Mouse (Mus musculus) CH12.LX (cell line): ENCODE results near the gene LTO1. TPM values are rescaled to one million over a fixed set of nuclear protein-coding genes. Genes with fewer than 3 reads are reported as not detected.

ENCODE experiments used
- DNase-seq: peaks from one replicate; pipeline ENCODE4 v3.0.0-alpha.2; 2013; ENCODE audit errors: extremely low read depth
- H3K27ac ChIP-seq: 2 replicates; pipeline ENCODE4 v1.5.1; 2012; ENCODE audit warnings: low read depth, mild to moderate bottlenecking, control low read depth, moderate library complexity; ENCODE audit not compliant: insufficient read depth
- H3K27me3 ChIP-seq: replicated peaks from 2 replicates; pipeline ENCODE3; 2012; ENCODE audit warnings: inconsistent platforms
- H3K36me3 ChIP-seq, 2 experiments: replicated peaks in 1 of 2; 2 replicates each; pipeline versions ENCODE3 to v1.6.1; 2012; ENCODE audit warnings: inconsistent platforms in 1 of 2, low read length in 1 of 2, mild to moderate bottlenecking in 1 of 2, mixed read lengths in 1 of 2, moderate library complexity in 1 of 2; ENCODE audit not compliant: control insufficient read depth in 1 of 2, insufficient read depth in 1 of 2
- H3K4me1 ChIP-seq, 2 experiments: 2 replicates each; pipeline ENCODE4 v1.6.1; 2012; ENCODE audit warnings: inconsistent platforms in 1 of 2, moderate library complexity in 1 of 2; ENCODE audit not compliant: insufficient read depth in 2 of 2, control insufficient read depth in 1 of 2
- H3K4me2 ChIP-seq: 2 replicates; pipeline ENCODE4 v1.6.1; 2012; ENCODE audit warnings: low read depth, mild to moderate bottlenecking, control low read depth; ENCODE audit not compliant: poor library complexity, insufficient read depth, severe bottlenecking
- H3K4me3 ChIP-seq, 3 experiments: fragments of 150-350 bp in 1 of 3; sonication (generic) in 1 of 3; replicated peaks in 1 of 3; 2 replicates each; pipeline versions ENCODE3 to v1.5.1; 2011 to 2012; ENCODE audit warnings: low read depth in 2 of 3, low read length in 2 of 3, mild to moderate bottlenecking in 2 of 3, moderate library complexity in 2 of 3, control low read depth in 1 of 3, improper control_type of control experiment in 1 of 3, inconsistent platforms in 1 of 3, mixed read lengths in 1 of 3; ENCODE audit not compliant: poor library complexity in 1 of 3
- H3K79me2 ChIP-seq: replicated peaks from 2 replicates; pipeline ENCODE4 v1.6.1; 2012; ENCODE audit warnings: mild to moderate bottlenecking, moderate library complexity; ENCODE audit not compliant: control insufficient read depth, poor library complexity, insufficient read depth, severe bottlenecking; ENCODE audit errors: extremely low read depth
- H3K9ac ChIP-seq: 2 replicates; pipeline ENCODE4 v1.6.1; 2012; ENCODE audit warnings: low read depth, mild to moderate bottlenecking, control low read depth, moderate library complexity; ENCODE audit not compliant: insufficient read depth
- H3K9me3 ChIP-seq: replicated peaks from 2 replicates; pipeline ENCODE3; 2012; ENCODE audit warnings: low read length, inconsistent platforms, mixed read lengths
- CHD1 ChIP-seq: IDR thresholded peaks from 2 replicates; pipeline ENCODE4 v1.6.1; 2012; ENCODE audit warnings: low read depth, low read length, improper control_type of control experiment, inconsistent platforms
- CTCF ChIP-seq, 2 experiments: IDR thresholded peaks in 1 of 2; conservative IDR thresholded peaks in 1 of 2; 2 replicates each; pipeline ENCODE4 v1.5.1; 2011 to 2012; ENCODE audit warnings: low read depth in 2 of 2, low read length in 2 of 2, improper control_type of control experiment in 1 of 2, inconsistent platforms in 1 of 2, mild to moderate bottlenecking in 1 of 2, moderate library complexity in 1 of 2
- E2F4 ChIP-seq: IDR thresholded peaks from 2 replicates; pipeline ENCODE4 v1.6.1; 2011; ENCODE audit warnings: low read depth, low read length, improper control_type of control experiment; ENCODE audit not compliant: insufficient replicate concordance
- EP300 ChIP-seq: IDR thresholded peaks from 2 replicates; pipeline ENCODE4 v1.6.1; 2011; ENCODE audit warnings: low read length, improper control_type of control experiment
- ETS1 ChIP-seq: conservative IDR thresholded peaks from 2 replicates; pipeline ENCODE4 v1.6.1; 2012; ENCODE audit warnings: low read depth, mild to moderate bottlenecking, inconsistent platforms, low read length, improper control_type of control experiment, moderate library complexity
- HCFC1 ChIP-seq: IDR thresholded peaks from 2 replicates; pipeline ENCODE4 v1.6.1; 2012; ENCODE audit warnings: low read depth, mild to moderate bottlenecking, inconsistent platforms, low read length, improper control_type of control experiment
- IRF4 ChIP-seq: IDR thresholded peaks from 2 replicates; pipeline ENCODE4 v1.6.1; 2014; ENCODE audit warnings: low read depth, mild to moderate bottlenecking, inconsistent platforms, low read length, improper control_type of control experiment
- JUND ChIP-seq: conservative IDR thresholded peaks from 2 replicates; pipeline ENCODE4 v1.6.1; 2011; ENCODE audit warnings: low read depth, low read length, improper control_type of control experiment
- MAX ChIP-seq: IDR thresholded peaks from 2 replicates; pipeline ENCODE4 v1.6.1; 2011; ENCODE audit warnings: low read length, improper control_type of control experiment
- MEF2A ChIP-seq: IDR thresholded peaks from 2 replicates; pipeline ENCODE4 v1.6.1; 2014; ENCODE audit warnings: low read depth, mild to moderate bottlenecking, inconsistent platforms, low read length, improper control_type of control experiment, borderline replicate concordance
- NRF1 ChIP-seq: IDR thresholded peaks from 2 replicates; pipeline ENCODE4 v1.6.1; 2014; ENCODE audit warnings: low read depth, mild to moderate bottlenecking, inconsistent platforms, low read length, improper control_type of control experiment, moderate library complexity
- RAD21 ChIP-seq: IDR thresholded peaks from 2 replicates; pipeline ENCODE4 v1.6.1; 2011; ENCODE audit warnings: low read depth, mild to moderate bottlenecking, low read length, improper control_type of control experiment, moderate library complexity
- TBP ChIP-seq: conservative IDR thresholded peaks from 2 replicates; pipeline ENCODE4 v1.6.1; 2011; ENCODE audit warnings: low read depth, low read length, improper control_type of control experiment
- TCF12 ChIP-seq: IDR thresholded peaks from 2 replicates; pipeline ENCODE4 v1.6.1; 2014; ENCODE audit warnings: low read depth, mild to moderate bottlenecking, inconsistent platforms, low read length, improper control_type of control experiment
- USF2 ChIP-seq: conservative IDR thresholded peaks from 2 replicates; pipeline ENCODE4 v1.6.1; 2011; ENCODE audit warnings: low read depth, low read length, improper control_type of control experiment
- ZMIZ1 ChIP-seq: IDR thresholded peaks from 2 replicates; pipeline ENCODE4 v1.6.1; 2012; ENCODE audit warnings: low read depth, mild to moderate bottlenecking, inconsistent platforms, low read length, improper control_type of control experiment
- ZNF384 ChIP-seq: IDR thresholded peaks from 2 replicates; pipeline ENCODE4 v1.6.1; 2012; ENCODE audit warnings: low read depth, low read length, improper control_type of control experiment, inconsistent platforms
- dilution Hi-C: fragments of 300-500 bp; cut with MboI; formaldehyde crosslinking; loops from 2 replicates; pipeline ENCODE4 v1.14.3; 2020; ENCODE audit warnings: low sequenced_read_pairs; ENCODE audit not compliant: extremely low pct_unique_long_range_greater_than_20kb, extremely low pct_ligation_motif_present
- in situ Hi-C: fragments of 300-500 bp; cut with MboI; formaldehyde crosslinking; loops from 3 replicates; pipeline ENCODE4 v1.14.3; 2019; ENCODE audit warnings: low sequenced_read_pairs, low pct_ligation_motif_present, low pct_unique_long_range_greater_than_20kb, mixed read lengths
- polyA plus RNA-seq: library from polyadenylated mRNA; unstranded; fragments of >175 nt; gene quantifications from 2 replicates; pipeline ENCODE4 v1.2.1, GENCODE M21; 2012; ENCODE audit warnings: low read depth; ENCODE audit not compliant: insufficient read length
- total RNA-seq, 2 experiments: library from RNA; depleted of rRNA; stranded (reverse); fragments of 300-350 nt in 1 of 2; fragments of >200 nt in 1 of 2; gene quantifications; 2 replicates each; pipeline ENCODE4 v1.2.3; 2012 to 2014

Gene LTO1
- total and polyA plus RNA-seq, 3 experiments = 4.0 to 10.7 (median 8.5) TPM

GRCm38 (mm10) chr7:144938661-144939343 lies 23.9 kb downstream of the LTO1 start:
- H3K4me2 ChIP-seq = peak overlapping the region; percentile 68
- no peak overlapping the region for H3K9ac ChIP-seq
- in situ Hi-C loops = loop anchor here (5.0 kb wide), 2 partner anchors 178 to 303 kb away; no protein-coding TSS in a partner anchor
- H3K36me3 ChIP-seq = no peaks in the 10 kb centered on the region
- peaks cover 78% of the 10 kb centered on the region for H3K27me3 ChIP-seq
- no peaks in the 10 kb centered on the region for H3K79me2 ChIP-seq
- no peak overlapping the region for H3K4me3 ChIP-seq
- H3K9me3 ChIP-seq = peaks cover 15% of the 10 kb centered on the region
- H3K4me1 ChIP-seq = peaks cover 0 to 23% of the 10 kb centered on the region in 2 experiments; a peak in 3 of 4 replicates
- dilution Hi-C loops = no loop called here
- no peak overlapping the region for H3K27ac ChIP-seq
- TF ChIP-seq HCFC1 (no peak), E2F4 (no peak), ZNF384 (no peak), MAX (no peak), IRF4 (no peak), ZMIZ1 (no peak)
- no peak for DNase-seq

GRCm38 (mm10) chr7:144939344-144940002 lies 24.6 kb downstream of the LTO1 start, which contains the start of gene Ccnd1:
Ccnd1 (minus strand) TSS chr7:144939925.
- dilution Hi-C loops = no loop called here
- Histone ChIP-seq H3K9me3 (peaks cover 15% of the 10 kb centered on the region), H3K79me2 (no peaks in the 10 kb centered on the region), H3K36me3 (no peaks in the 10 kb centered on the region), H3K4me3 (peak within 1 kb of the TSS in 1 of 3 experiments; percentile 28), H3K9ac (no peak within 1 kb of the TSS; the same call in 1 of the 2 replicates), H3K27ac (no peak within 1 kb of the TSS), H3K4me2 (peak within 1 kb of the TSS; percentile 68), H3K27me3 (peaks cover 84% of the 10 kb centered on the region), H3K4me1 (peaks cover 0 to 21% of the 10 kb centered on the region in 2 experiments; a peak in 3 of 4 replicates)
- DNase-seq = no peak
- in situ Hi-C loops = loop anchor here (5.0 kb wide), 2 partner anchors 178 to 303 kb away; no protein-coding TSS in a partner anchor
- no peak for TF ChIP-seq RAD21
- TF ChIP-seq TBP = no peak
- TF ChIP-seq CHD1 = no peak
- no peak for TF ChIP-seq TCF12
- no peak for TF ChIP-seq EP300
- no peak for TF ChIP-seq JUND
- no peak for TF ChIP-seq ZMIZ1
- no peak for TF ChIP-seq ETS1
- TF ChIP-seq CTCF (conservative IDR thresholded peaks at IDR 0.05 in 1 of 2, IDR thresholded peaks at IDR 0.05 in 1 of 2; ENCODE audit: low read depth in 2 of 2, low read length in 2 of 2) = peak in 1 of 2 experiments; percentile 4; a peak in 1 of 4 replicates
- TF ChIP-seq NRF1 = no peak
- no peak for TF ChIP-seq MEF2A
- 0 out of 2 replicates have a peak, but pooled peaks have one; percentile 6 for TF ChIP-seq IRF4
- TF ChIP-seq USF2 = no peak
